Mouse (Mus musculus): Measurements from ENCODE around the gene Ece1.

Gene Ece1

DNA sequence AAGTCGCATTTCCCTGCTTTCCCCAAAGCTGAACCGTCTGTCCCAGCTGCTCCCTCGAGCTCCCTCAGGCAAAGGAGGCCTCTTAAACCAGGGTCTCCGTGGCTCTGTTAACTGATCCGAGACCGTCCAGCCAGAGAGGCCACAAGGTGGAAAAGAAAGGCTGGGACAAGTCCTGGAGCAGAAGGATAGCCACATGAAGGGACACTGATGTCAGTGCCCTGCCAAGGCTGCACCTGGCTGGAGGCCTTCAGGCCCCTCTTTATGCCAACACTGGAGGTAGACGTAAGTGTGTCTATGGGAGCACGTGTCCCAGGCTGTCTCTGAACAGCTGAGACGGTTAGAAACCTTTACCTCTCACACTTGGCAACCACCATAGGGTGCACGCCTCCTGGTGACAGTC is 57.1 kb downstream of the Ece1 start:
- DNase-seq: peak; percentile 67 to 70

DNA sequence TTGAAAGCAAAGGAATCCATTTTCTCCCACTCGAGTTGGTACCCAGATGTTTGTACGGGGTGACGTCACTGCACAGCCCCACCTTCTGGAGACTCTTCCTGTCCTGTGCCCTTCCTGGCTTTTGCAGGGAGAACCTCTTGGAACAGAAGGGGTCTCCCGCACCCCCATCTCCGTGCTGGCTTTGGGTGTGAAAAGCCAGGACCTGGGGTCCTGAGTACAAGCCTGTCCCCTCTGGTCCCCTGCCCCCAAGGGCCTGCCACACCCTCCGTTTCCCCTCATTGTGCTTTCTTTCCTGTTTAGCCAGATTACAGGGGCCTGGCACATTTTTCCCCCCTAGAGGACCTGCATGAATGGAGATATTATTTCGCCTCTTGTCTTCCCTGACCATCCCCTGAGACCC is 58.0 kb downstream of the Ece1 start:
- DNase-seq: no peak

GRCm38 (mm10) chr4:137920500-137920961 is 58.5 kb downstream of the Ece1 start:
- no peak for DNase-seq

- DNase-seq: no peak
Observed at GRCm38 (mm10) chr4:137921510-137921909, 59.5 kb downstream of the Ece1 start.

DNA sequence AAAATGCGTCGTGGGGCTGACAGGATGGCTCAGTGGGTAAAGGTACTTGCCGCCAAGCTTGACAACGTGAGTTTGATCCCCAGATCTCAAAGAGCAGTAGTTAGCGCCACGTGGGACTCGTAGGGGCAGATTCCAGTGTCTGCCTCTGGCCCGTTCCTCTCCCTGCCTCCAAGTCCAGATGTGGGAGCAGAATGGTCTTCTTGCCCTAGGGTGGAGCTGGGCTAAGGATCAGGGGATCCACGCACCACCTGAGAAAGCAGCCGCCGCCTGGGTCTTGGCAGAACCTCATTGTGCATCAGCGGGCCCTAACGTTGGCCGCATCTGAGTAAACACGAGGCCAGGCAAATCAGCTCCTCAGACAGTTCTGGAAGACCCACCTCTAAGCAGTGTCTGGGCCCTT is 61.0 kb downstream of the Ece1 start:
- DNase-seq: no peak

DNA sequence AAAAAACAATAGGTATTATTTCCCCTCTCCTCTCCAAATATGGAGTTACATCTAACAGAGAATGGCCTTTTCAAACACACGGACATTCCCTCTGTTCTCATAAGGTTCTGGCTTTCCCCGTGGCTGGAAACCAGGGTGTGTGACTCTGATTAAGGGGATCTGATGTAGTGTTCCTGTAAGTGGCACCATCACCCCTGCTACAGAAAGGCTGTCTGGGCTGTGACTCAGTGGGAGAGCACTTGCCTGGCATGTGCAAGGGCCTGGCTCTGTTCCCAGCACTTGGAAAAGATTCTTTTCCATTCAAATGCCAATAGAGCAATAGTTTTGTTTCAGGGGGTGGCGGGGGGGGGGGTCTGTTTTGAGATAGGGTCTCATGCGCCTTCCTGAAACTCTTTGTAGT is 63.1 kb downstream of the Ece1 start:
- no peak for DNase-seq

DNA sequence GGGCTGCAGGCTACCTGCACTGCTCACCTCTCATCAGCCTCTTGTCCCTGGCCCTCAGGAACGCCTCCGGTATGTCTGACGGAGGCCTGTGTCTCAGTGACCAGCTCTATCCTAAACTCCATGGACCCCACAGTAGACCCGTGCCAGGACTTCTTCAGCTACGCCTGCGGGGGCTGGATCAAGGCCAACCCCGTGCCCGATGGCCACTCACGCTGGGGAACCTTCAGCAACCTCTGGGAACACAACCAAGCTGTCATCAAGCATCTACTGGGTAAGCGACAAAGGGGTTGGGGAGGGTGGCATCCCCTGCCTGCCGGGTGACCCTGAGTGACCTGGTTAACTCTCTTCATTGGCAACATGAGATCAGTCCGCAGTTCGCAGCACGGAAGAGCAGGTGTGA is 64.1 kb downstream of the Ece1 start:
- DNase-seq: peak; percentile 55 to 62

GRCm38 (mm10) chr4:137927136-137927535 is 65.1 kb downstream of the Ece1 start:
- DNase-seq: no peak

DNA sequence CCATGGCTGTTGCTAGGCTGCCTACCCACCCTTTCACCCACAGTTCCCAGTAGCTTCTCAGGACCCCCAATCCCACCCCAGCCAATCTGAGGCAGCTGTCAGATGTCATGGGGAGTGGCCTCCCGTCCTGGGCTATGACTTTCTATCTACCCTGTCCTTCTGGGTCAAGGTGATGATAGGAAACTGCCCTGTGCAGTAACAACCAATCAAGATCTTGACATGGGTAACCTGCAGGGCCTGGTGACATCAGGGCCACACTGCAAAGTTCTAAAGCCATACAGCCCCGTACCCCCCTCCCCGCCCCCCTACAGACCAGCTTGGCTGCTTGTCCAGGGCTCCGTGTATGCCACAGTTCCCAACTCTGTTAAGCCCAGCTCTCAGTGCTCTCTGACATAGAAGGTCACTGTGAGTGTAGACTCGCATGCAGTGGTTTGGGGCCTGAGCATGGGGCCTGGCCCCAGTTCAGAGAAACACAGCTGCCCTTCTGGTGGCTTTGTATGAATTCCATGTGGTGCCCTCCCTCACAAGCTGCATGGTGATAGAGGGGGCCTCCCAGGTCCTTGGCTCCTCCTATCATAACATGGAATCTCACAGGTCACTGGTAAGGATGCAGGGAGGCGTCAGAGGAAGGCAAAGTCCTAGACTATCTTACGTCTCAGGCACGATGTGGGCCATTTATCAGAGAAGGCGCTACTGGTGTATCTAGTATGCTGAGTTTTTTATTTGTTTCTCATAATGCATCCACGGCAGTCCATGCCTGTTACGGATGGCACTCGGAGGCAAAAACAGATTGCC is 65.9 kb downstream of the Ece1 start:
- DNase-seq: no peak

DNA sequence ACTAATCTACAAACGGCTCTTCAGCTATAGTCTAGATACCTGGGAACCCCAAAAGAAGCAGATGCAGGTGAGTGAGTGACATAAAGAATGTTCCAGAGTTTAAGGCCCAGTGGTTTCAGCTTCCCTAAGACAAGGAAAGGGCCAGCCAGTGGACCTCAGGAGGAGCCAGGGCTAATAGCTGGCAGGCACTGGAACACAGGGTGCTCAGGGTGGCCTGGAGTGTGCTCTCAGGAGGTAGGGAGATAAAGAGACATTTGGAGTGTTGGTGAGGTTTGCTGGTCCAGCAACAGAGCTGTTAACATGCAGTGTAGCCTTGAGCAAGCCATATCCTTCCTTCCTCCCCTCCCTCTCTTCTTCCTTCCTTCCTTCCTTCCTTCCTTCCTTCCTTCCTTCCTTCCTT is 66.8 kb downstream of the Ece1 start:
- DNase-seq: no peak

DNA sequence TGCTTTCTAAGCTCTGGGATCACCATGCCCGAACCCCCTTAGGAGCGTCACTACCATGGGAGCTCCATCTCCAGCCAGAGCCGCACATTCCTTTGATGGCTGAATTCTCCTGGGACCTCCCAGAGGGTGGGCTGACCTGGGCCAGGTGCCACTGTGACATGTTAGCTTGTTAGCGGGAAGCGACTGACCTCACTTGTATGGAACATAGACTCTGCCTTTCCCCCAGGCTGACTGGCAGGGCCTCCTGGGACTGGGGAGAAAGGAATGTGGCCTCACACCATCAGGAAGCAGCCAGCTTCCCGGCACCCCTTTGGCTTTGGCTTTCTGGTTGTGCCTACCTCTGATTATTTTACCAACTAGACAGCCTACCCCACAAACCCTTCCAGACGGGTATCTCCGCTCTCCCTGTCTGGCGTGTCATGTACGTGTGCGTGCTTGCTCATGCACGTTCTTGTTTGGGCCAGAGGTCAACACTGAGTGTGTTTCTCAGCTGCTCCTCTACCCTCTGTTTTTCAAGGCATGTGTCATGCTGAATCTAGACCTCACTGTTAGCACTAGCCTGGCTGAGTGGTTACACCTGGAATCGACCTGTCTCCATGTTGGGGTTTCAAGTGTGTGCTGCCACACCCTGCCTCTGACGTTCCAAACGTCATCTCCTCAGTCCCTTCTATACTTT is 67.4 kb downstream of the Ece1 start:
- no peak for DNase-seq

DNA sequence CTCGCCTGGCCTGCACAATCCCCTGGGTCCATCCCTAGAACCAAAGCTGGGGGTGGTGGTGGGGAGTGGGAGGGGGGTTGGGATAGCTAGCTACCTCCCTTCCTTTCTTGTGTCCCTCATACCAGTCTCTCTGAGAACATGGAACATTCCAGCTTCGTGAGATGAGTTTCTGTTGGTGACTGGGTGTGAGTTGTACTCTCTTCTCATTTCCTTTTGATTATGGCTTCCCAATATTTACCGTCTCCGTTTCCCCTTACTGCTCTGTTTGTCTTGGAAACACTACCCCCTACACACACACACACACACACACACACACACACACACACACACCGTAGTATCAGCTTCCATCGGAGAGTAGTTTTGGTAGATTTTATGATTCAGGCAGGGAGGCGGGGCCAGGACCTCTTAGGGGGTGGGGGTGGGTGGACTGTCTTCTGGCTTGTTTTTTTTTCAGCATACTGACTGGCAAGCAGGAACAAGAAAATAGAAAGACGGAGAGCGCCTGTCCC is 68.5 kb downstream of the Ece1 start:
- DNase-seq: no peak

DNA sequence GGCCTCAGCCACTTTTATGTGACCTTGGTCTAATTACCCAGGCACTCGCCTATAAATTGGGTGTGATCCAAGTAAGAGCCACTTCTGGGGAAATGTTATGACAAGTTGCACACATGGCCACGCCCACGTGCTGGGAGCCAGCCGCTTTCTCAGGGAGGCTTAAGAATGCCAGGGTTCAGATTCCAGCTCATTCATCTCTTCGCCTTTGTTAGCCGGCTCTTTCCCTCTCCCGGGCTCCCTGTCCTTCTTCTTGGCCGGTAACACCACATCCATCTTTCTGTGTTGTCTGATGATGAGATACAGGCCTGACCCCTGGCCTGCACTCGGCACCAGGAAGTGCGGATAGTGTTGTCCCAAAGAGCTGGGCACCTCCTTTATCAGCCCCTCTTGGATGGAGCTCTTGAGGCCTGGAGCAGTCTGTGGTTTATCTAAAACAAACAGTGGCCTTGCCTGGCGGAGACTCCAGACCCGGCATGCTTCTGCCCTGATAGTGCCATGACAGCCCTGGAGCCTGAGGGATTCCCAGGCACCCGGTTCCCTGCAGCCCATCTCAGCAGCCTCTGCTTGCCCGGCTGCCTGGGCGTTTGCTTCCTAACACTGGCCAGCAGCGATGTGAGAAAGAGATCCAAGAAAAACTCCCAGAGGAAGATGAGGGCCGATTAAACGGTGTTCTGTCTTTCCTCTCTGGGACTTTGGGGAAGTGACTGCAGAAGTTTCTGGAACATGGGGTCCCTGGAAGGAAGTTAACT is 69.1 kb downstream of the Ece1 start:
- DNase-seq: peak in 1 of 2 experiments; percentile 40

- DNase-seq: no peak
Observed at GRCm38 (mm10) chr4:137932554-137933178, 70.6 kb downstream of the Ece1 start.

- no peak for DNase-seq
Observed at GRCm38 (mm10) chr4:137933328-137933727, 71.3 kb downstream of the Ece1 start.

DNA sequence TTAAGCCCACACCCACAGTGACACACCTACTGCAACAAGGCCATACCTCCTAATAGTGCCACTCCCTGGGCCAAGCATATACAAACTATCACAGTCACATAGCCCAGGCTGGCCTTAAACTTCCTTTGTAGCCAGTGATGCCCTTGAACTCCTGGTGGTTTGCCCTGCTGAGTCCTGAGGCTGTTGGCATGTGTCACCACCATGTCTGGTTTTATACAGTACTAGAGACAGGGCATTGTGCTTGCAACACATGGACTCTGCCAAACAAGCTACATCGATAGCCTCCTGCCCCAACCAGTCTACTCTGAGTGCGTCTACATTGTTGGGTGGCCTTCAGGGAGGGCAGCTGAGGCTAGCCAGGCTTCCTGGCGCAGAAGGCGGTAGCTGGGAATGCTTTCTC is 74.1 kb downstream of the Ece1 start:
- DNase-seq: no peak

- peak; percentile 79 to 82 for DNase-seq
Observed at GRCm38 (mm10) chr4:137940061-137940460, 78.0 kb downstream of the Ece1 start.

- DNase-seq: no peak
Observed at GRCm38 (mm10) chr4:137941131-137941844, 79.3 kb downstream of the Ece1 start.

GRCm38 (mm10) chr4:137941871-137942781 is 80.1 kb downstream of the Ece1 start:
- DNase-seq: peak; percentile 63 to 76

DNA sequence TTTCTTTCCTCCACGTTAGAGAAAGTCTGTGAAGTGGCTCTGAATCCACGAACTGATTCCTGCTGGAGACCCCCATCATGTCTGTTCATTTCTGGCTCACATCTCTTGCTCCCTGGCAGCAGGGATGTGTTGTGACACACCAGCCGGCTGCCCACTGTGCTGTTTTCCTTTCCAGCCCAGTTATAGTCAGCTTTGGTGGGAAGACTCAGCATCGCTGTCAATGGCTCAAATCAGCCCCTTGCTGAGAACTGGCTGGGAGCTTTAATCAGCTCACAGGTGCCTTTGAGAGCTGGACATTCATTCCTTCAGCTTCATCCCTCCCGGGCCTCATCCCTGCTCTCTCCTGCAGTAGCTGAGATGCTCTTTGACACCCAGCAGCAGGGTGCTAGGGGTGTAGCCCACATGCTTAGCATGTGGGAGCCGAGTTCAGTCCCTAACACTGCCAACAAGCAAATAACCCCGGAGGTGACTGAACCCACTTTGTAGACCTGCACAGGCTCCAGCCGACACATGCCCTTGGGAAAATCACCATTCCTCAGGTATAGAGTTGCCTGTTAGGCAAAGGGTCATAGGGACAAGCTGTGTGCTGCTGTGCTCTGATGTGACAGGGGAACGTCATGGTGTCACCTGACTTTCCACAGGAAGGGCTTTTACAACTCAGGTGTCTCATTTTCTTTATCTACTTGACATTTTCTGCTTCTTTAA is 80.9 kb downstream of the Ece1 start:
- peak; percentile 61 to 70 for DNase-seq
